Mouse (Mus musculus) small intestine, adult 2 months (tissue): ENCODE data around the gene Zfp777. TPM values are rescaled to one million over a fixed set of nuclear protein-coding genes. Genes with fewer than 3 reads are reported as not detected.

Experiments
- H3K27ac ChIP-seq: fragments of 200-500 bp; 2 replicates; pipeline ENCODE4 v1.5.1; 2012; ENCODE audit warnings: low read depth, low read length, control low read depth, inconsistent platforms; ENCODE audit not compliant: insufficient read depth
- H3K27me3 ChIP-seq: fragments of 200-500 bp; 2 replicates; pipeline ENCODE4 v1.6.1; 2012; ENCODE audit warnings: mild to moderate bottlenecking, moderate library complexity, low read length, inconsistent platforms; ENCODE audit not compliant: control insufficient read depth, insufficient read depth
- H3K36me3 ChIP-seq: fragments of 200-500 bp; 2 replicates; pipeline ENCODE4 v1.6.1; 2012; ENCODE audit warnings: mild to moderate bottlenecking, low read length, control low read depth, inconsistent platforms; ENCODE audit not compliant: control insufficient read depth, insufficient read depth
- H3K4me1 ChIP-seq: fragments of 200-500 bp; 2 replicates; pipeline ENCODE4 v1.6.1; 2012; ENCODE audit warnings: low read length, inconsistent platforms, mixed read lengths; ENCODE audit not compliant: control insufficient read depth, insufficient read depth, insufficient read length
- H3K4me3 ChIP-seq: fragments of 200-500 bp; 2 replicates; pipeline ENCODE4 v1.5.1; 2012; ENCODE audit warnings: low read depth, mild to moderate bottlenecking, control low read depth, inconsistent platforms, low read length, moderate library complexity
- CTCF ChIP-seq: fragments of 200-500 bp; IDR thresholded peaks from 2 replicates; pipeline ENCODE4 v1.5.1; 2012; ENCODE audit warnings: low read depth, mild to moderate bottlenecking, control low read depth, inconsistent platforms, low read length, moderate library complexity, mixed read lengths; ENCODE audit not compliant: insufficient replicate concordance, insufficient read length; ENCODE audit errors: extremely low read depth
- POLR2A ChIP-seq: fragments of 200-500 bp; IDR thresholded peaks from 2 replicates; pipeline ENCODE4 v1.6.1; 2012; ENCODE audit warnings: low read depth, mild to moderate bottlenecking, control low read depth, inconsistent platforms, low read length, moderate library complexity
- WGBS: fragments of 180-500 bp; shearing (Covaris S2); methylation state at CpG from one replicate; pipeline ENCODE4 v1.1.7; 2018; 5-methylcytosine and 5-hydroxymethylcytosine counted together
- polyA plus RNA-seq: library from polyadenylated mRNA; depleted of rRNA; stranded (reverse); fragments of >200 nt; gene quantifications from 2 replicates; pipeline ENCODE4 v1.2.3, GENCODE M21; 2012; rRNA removed

The Zfp777 gene
- polyA plus RNA-seq, 1 experiment = 18.0 TPM

DNA sequence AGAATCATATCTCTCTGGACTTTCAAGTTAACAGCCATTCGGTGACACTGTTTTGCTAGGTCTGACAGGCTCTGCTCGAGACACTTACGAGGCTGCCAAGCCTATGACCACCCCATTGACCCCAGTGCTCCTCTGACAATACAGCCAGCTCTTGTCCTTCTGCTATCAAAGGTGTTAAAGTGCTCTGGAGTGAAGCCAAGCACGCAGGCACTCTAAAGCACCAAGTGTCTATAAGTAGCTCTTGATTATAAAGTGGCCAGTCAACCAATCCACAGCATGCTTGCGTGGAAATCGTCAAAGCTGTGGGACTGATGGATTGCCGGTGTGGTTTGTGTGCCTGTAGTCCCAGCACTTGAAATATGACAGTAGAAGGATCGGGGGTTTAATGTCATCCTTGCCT lies 38.0 kb downstream of the Zfp777 start:
- H3K27ac ChIP-seq = no peak overlapping the region
- H3K4me1 ChIP-seq = no peaks in the 10 kb centered on the region
- no peak overlapping the region for H3K4me3 ChIP-seq
- TF ChIP-seq POLR2A = no peak
- no peak for TF ChIP-seq CTCF
- H3K36me3 ChIP-seq = no peaks in the 10 kb centered on the region
- H3K27me3 ChIP-seq = no peaks in the 10 kb centered on the region
- 53% methylated on average over 8 of the region's 8 CpGs for WGBS

DNA sequence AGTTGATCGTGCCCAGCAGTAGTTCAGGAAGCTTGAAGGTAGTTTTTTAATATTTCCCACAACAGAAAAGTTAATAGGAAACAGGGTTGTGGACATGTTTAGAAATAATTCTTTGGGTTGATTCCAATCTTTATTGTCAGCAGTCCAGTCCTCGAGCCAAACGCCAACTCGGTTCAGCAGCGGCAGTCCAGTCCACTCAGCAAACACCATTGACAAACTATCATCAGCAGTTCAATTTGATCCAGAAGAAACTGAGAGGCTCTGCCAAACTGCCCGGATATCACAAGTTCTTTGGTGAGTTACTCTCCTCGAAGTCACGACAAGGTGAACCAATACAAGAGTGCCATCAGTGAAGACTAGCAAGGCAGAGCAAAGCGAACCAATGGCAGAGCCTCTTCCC lies 53.0 kb downstream of the Zfp777 start:
- TF ChIP-seq CTCF (no peak), POLR2A (no peak)
- 80% methylated on average over 9 of the region's 9 CpGs for WGBS
- Histone ChIP-seq H3K36me3 (no peaks in the 10 kb centered on the region), H3K27me3 (no peaks in the 10 kb centered on the region), H3K4me1 (no peaks in the 10 kb centered on the region), H3K27ac (no peak overlapping the region), H3K4me3 (no peak overlapping the region)

DNA sequence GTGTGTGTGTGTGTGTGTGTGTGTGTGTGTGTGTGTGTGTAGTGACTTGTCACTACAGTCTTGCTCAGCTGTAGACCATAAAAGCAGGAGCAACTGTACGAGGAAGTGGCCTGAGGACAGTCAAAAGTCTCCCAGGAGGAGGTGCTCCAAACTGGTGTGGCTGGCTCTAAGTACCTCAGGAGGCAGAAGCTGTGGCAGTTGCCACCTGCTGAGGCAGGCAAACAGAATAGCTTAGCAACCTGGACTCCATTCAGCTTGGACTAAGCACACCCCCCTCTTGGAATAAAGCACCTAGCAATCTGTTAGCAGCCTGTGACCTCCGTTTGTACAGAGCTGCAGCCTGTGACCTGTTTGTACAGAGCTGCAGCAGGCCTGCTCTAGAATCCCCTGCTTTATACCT lies 64.8 kb downstream of the Zfp777 start:
- H3K27me3 ChIP-seq = no peaks in the 10 kb centered on the region
- no peak overlapping the region for H3K4me3 ChIP-seq
- TF ChIP-seq POLR2A (no peak), CTCF (no peak)
- no peaks in the 10 kb centered on the region for H3K36me3 ChIP-seq
- 14% methylated on average over 2 of the region's 2 CpGs for WGBS
- no peaks in the 10 kb centered on the region for H3K4me1 ChIP-seq
- no peak overlapping the region for H3K27ac ChIP-seq

DNA sequence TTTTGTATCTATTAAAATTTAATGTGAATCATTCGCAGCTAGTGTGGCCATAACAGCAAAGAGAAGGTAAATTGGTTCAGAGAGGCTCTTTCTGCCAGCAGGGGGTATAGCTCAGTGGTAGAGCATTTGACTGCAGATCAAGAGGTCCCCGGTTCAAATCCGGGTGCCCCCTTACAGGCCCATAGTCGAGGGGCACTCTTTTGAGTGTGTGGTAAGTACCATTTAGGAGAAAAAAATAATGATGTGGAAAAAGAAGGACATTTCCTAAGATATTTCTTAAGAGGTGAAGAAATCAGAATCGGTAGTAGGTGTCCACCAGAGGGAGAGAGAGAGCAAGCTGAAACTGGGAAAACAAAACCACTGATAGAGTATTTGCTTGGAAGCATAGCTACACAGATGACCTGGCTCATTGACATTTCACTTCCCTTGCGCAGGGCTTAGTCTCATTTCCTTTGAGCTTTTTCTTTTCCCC lies 69.8 kb downstream of the Zfp777 start:
- TF ChIP-seq POLR2A = no peak
- peak; percentile 50; the same call in 1 of the 2 replicates for TF ChIP-seq CTCF
- WGBS = 6% methylated on average over 6 of the region's 6 CpGs
- no peak overlapping the region for H3K27ac ChIP-seq
- no peak overlapping the region for H3K4me3 ChIP-seq
- H3K36me3 ChIP-seq = no peaks in the 10 kb centered on the region
- no peaks in the 10 kb centered on the region for H3K27me3 ChIP-seq
- no peaks in the 10 kb centered on the region for H3K4me1 ChIP-seq

DNA sequence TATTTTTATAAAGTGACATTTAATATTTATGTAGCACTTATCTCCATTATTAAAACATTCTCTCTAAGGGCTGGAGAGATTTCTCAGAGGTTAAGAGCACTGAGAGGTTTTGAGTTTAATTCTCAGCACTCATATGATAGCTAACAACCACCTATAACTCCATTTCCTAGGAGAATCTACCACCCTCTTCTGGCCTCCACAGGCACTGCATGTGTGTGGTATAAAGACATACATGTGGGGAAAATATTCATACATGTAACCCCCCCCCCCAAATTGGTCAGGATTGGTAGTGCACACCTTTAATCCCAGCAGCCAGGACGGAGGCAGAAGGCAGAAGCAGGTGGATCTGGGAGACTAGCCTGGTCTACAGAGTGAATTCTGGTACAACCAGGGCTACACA lies 74.1 kb downstream of the Zfp777 start:
- Histone ChIP-seq H3K4me1 (no peaks in the 10 kb centered on the region), H3K27me3 (no peaks in the 10 kb centered on the region), H3K27ac (no peak overlapping the region), H3K36me3 (no peaks in the 10 kb centered on the region), H3K4me3 (no peak overlapping the region)
- TF ChIP-seq POLR2A (no peak), CTCF (peak; percentile 13; the same call in 1 of the 2 replicates)
- 90% methylated on average over 1 of the region's 1 CpGs for whole genome bisulfite sequencing

Other genes starting within 250 kb of the Zfp777 start
- gene Pdia4, start 235.5 kb downstream of the Zfp777 start, polyA plus RNA-seq = 14.9 and 15.3 TPM in 2 replicates
- 0.08 and 0.10 TPM in 2 replicates for gene Zfp786, start 218.0 kb downstream of the Zfp777 start, polyA plus RNA-seq
- gene Zfp398, start 213.2 kb downstream of the Zfp777 start, polyA plus RNA-seq = 4.1 and 4.2 TPM in 2 replicates
- 2.8 and 5.9 TPM in 2 replicates for gene Zfp282, start 171.7 kb downstream of the Zfp777 start, polyA plus RNA-seq
- 2.3 and 5.7 TPM in 2 replicates for gene Zfp212, start 128.4 kb downstream of the Zfp777 start, polyA plus RNA-seq
- gene Zfp956, start 95.5 kb downstream of the Zfp777 start, polyA plus RNA-seq = 5.1 and 6.9 TPM in 2 replicates
- 7.7 and 16.9 TPM in 2 replicates for gene Zfp746, start 37.7 kb upstream of the Zfp777 start, polyA plus RNA-seq